ENCODE assay signal across 17 mouse cellular contexts in genomic region chr2:18959008-18959407, GRCm38 (mm10). TPM values are rescaled to one million over a fixed set of nuclear protein-coding genes. Genes with fewer than 3 reads are reported as not detected.
A peak's percentile ranks its signal among the peaks of the same experiment; 100 is the strongest.
DNase-seq lines count a peak whose midpoint lies in the region; ATAC-seq and TF ChIP-seq lines count a peak whose summit lies in the region.
"Had no signal": no experiment of that assay in that cellular context is flagged by ENCODE, and none has a peak within 500 bp of the region (broad histone marks: within the 10 kb centered on the region; RNA-seq: fewer than 3 reads in every experiment).

No protein-coding gene starts in this region.

- no peak for DNase-seq in thymus, adult 2 months
- no peak for DNase-seq in thymus, postnatal 4 days
- no peak for DNase-seq in embryo, embryonic 11 days
- no peak for DNase-seq in thymus, postnatal 25 days
- DNase-seq in gastrocnemius, postnatal 4 days (ENCODE audit: low spot score in 2 of 2): no peak
- DNase-seq in hindbrain, embryonic 11.5 days (ENCODE audit: low spot score): no peak
- DNase-seq: cerebellum, adult 11 months; forebrain, postnatal 0 days; gastrocnemius, postnatal 14 days; kidney, postnatal 14 days; thymus, postnatal 14 days had no signal

- H3K4me2 ChIP-seq in hindbrain, embryonic 11.5 days (replicated peaks; ENCODE audit: low read depth, low read length): no peak overlapping the region
- H3K4me2 ChIP-seq: heart, embryonic 12.5 days; liver, embryonic 15.5 days had no signal

- H3K9ac ChIP-seq in hindbrain, embryonic 11.5 days (ENCODE audit: low read depth, low read length): no peak overlapping the region
- H3K9ac ChIP-seq: forebrain, postnatal 0 days; heart, embryonic 12.5 days; liver, embryonic 15.5 days had no signal

- H3K36me3 ChIP-seq in thymus, adult 2 months (ENCODE audit: control insufficient read depth, insufficient read depth, low read length): no peaks in the 10 kb centered on the region
- H3K36me3 ChIP-seq in hindbrain, embryonic 11.5 days (ENCODE audit: control insufficient read depth, insufficient read depth, low read length): no peaks in the 10 kb centered on the region
- H3K36me3 ChIP-seq: heart, embryonic 12.5 days; hindbrain, embryonic 10.5 days; liver, embryonic 15.5 days had no signal

- H3K9me3 ChIP-seq in hindbrain, embryonic 11.5 days (ENCODE audit: control insufficient read depth, low read length): no peaks in the 10 kb centered on the region
- H3K9me3 ChIP-seq: heart, embryonic 12.5 days; hindbrain, embryonic 10.5 days; liver, embryonic 15.5 days had no signal

- TF ChIP-seq POLR2A in thymus, adult 2 months (IDR thresholded peaks at IDR 0.05; ENCODE audit: control insufficient read depth, extremely low read depth, insufficient read depth, low read length, poor library complexity): no peak

- WGBS in thymus, adult 2 months: 19% methylated on average over 6 of the region's 6 CpGs
- WGBS in hindbrain, embryonic 11.5 days: 91% methylated on average over 6 of the region's 6 CpGs

- H3K4me3 ChIP-seq in thymus, adult 2 months (ENCODE audit: control insufficient read depth, insufficient read depth, low read length): no peak overlapping the region
- H3K4me3 ChIP-seq in hindbrain, embryonic 11.5 days (ENCODE audit: low read depth, low read length): no peak overlapping the region
- H3K4me3 ChIP-seq: heart, embryonic 12.5 days; hindbrain, embryonic 10.5 days; liver, embryonic 15.5 days had no signal

- ATAC-seq in granulocyte monocyte progenitor cell, adult 5-6 weeks (replicated peaks; ENCODE audit: poor library complexity, severe bottlenecking): peak; percentile 41
- peak; percentile 27 for ATAC-seq in megakaryocyte progenitor cell, adult 5-6 weeks (replicated peaks; ENCODE audit: poor library complexity)
- no peak for ATAC-seq in hindbrain, embryonic 11.5 days (ENCODE audit: low FRiP score)
- ATAC-seq: forebrain, postnatal 0 days; intestine, embryonic 16.5 days had no signal

- peaks cover 61% of the 10 kb centered on the region for H3K4me1 ChIP-seq in thymus, adult 2 months (replicated peaks; ENCODE audit: control insufficient read depth, insufficient read depth, low read length)
- H3K4me1 ChIP-seq in hindbrain, embryonic 11.5 days (replicated peaks; ENCODE audit: control insufficient read depth, insufficient read depth, low read length): no peaks in the 10 kb centered on the region

- no peak for TF ChIP-seq CTCF in thymus, adult 2 months (IDR thresholded peaks at IDR 0.05; ENCODE audit: borderline replicate concordance, control insufficient read depth, extremely low read depth, insufficient read depth, low read length, poor library complexity)

- no peaks in the 10 kb centered on the region for H3K27me3 ChIP-seq in thymus, adult 2 months (ENCODE audit: control insufficient read depth, insufficient read depth, low read length)
- H3K27me3 ChIP-seq in hindbrain, embryonic 11.5 days (ENCODE audit: control insufficient read depth, insufficient read depth, low read length): no peaks in the 10 kb centered on the region
- H3K27me3 ChIP-seq: heart, embryonic 12.5 days; liver, embryonic 15.5 days had no signal

- H3K27ac ChIP-seq in thymus, adult 2 months (ENCODE audit: control insufficient read depth, insufficient read depth, low read length): peak overlapping the region; percentile 4; the same call in 1 of the 2 replicates
- H3K27ac ChIP-seq in hindbrain, embryonic 11.5 days (ENCODE audit: low read depth, low read length): no peak overlapping the region
- H3K27ac ChIP-seq: hindbrain, embryonic 10.5 days; liver, embryonic 15.5 days had no signal

RNA-seq across cellular contexts. Expression of gene Pip4k2a, which starts 38.9 kb away (rescaled TPM):
- polyA plus RNA-seq in thymus, adult 2 months (2012; rRNA removed): 55.0 and 61.2 TPM in 2 replicates
- total RNA-seq in granulocyte monocyte progenitor cell, adult 5-6 weeks (2014; fragmentation: Nextera tagmentation): 29.3 TPM in 2 replicates
- 15.6 and 16.7 TPM in 2 replicates for total RNA-seq in granulocyte monocyte progenitor cell, adult 5-6 weeks (2017)
- 47.3 and 62.2 TPM in 2 replicates for total RNA-seq in megakaryocyte progenitor cell, adult 5-6 weeks (2015)
- total RNA-seq in megakaryocyte progenitor cell, adult 5-6 weeks (2017): 23.2 and 23.5 TPM in 2 replicates
- total RNA-seq in gastrocnemius, postnatal 4 days (2021): 10 to 100 TPM; 22.4 to 25.2 TPM
- 10.8 and 11.4 TPM in 2 replicates for polyA plus RNA-seq in hindbrain, embryonic 11.5 days (2014; fragmentation: Nextera tagmentation; extraction: Ambion mirVana)

RNA-seq across cellular contexts. Expression of gene 4930426L09Rik, which starts 39.1 kb away (rescaled TPM):
- 2.0 and 2.8 TPM in 2 replicates for polyA plus RNA-seq in thymus, adult 2 months (2012; rRNA removed)
- 1.3 TPM in 1 of 2 replicates, not detected in the other for total RNA-seq in granulocyte monocyte progenitor cell, adult 5-6 weeks (2014; fragmentation: Nextera tagmentation)
- total RNA-seq in granulocyte monocyte progenitor cell, adult 5-6 weeks (2017): 0.62 TPM in 1 of 2 replicates, not detected in the other
- total RNA-seq in megakaryocyte progenitor cell, adult 5-6 weeks (2015): 1.2 and 1.4 TPM in 2 replicates
- 0.17 TPM in 1 of 2 replicates, not detected in the other for total RNA-seq in megakaryocyte progenitor cell, adult 5-6 weeks (2017)
- under 1 TPM; 0.23 to 0.49 TPM for total RNA-seq in gastrocnemius, postnatal 4 days (2021)
- 0.43 and 0.49 TPM in 2 replicates for polyA plus RNA-seq in hindbrain, embryonic 11.5 days (2014; fragmentation: Nextera tagmentation; extraction: Ambion mirVana)
